Mouse (Mus musculus) liver, adult 2 months (tissue): ENCODE data around the gene Csrnp2. TPM values are rescaled to one million over a fixed set of nuclear protein-coding genes. Genes with fewer than 3 reads are reported as not detected.

Source experiments
- DNase-seq: peaks from one replicate; pipeline ENCODE4 v3.0.0-alpha.2; 2011; ENCODE audit warnings: low read depth, low spot score; ENCODE audit errors: extremely low read depth
- H3K27ac ChIP-seq: fragments of 200-500 bp; replicated peaks from 2 replicates; pipeline ENCODE4 v1.5.1; 2012; ENCODE audit warnings: low read depth, mild to moderate bottlenecking, control low read depth, inconsistent platforms, low read length; ENCODE audit not compliant: insufficient read depth
- H3K27me3 ChIP-seq: fragments of 200-500 bp; 2 replicates; pipeline ENCODE4 v1.6.1; 2012; ENCODE audit warnings: mild to moderate bottlenecking, moderate library complexity, low read length, inconsistent platforms; ENCODE audit not compliant: control insufficient read depth, insufficient read depth
- H3K36me3 ChIP-seq: fragments of 200-500 bp; 2 replicates; pipeline ENCODE4 v1.6.1; 2012; ENCODE audit warnings: low read length, inconsistent platforms; ENCODE audit not compliant: control insufficient read depth, insufficient read depth
- H3K4me1 ChIP-seq: fragments of 200-500 bp; 2 replicates; pipeline ENCODE4 v1.6.1; 2011; ENCODE audit warnings: low read length; ENCODE audit not compliant: control insufficient read depth, insufficient read depth
- H3K4me3 ChIP-seq: fragments of 200-500 bp; 2 replicates; pipeline ENCODE4 v1.5.1; 2011; ENCODE audit warnings: low read depth, mild to moderate bottlenecking, control low read depth, low read length, moderate library complexity; ENCODE audit not compliant: insufficient read depth
- H3K79me2 ChIP-seq: fragments of 200-500 bp; 2 replicates; pipeline ENCODE4 v1.6.1; 2012; ENCODE audit warnings: inconsistent platforms, mild to moderate bottlenecking, low read length, moderate library complexity; ENCODE audit not compliant: control insufficient read depth, insufficient read depth
- H3K9ac ChIP-seq: fragments of 200-500 bp; 2 replicates; pipeline ENCODE4 v1.6.1; 2012; ENCODE audit warnings: low read depth, mild to moderate bottlenecking, control low read depth, inconsistent platforms, low read length
- CTCF ChIP-seq: fragments of 200-500 bp; IDR thresholded peaks from 2 replicates; pipeline ENCODE4 v1.5.1; 2011; ENCODE audit warnings: low read depth, low read length, control low read depth
- POLR2A ChIP-seq: fragments of 200-500 bp; IDR thresholded peaks from 2 replicates; pipeline ENCODE4 v1.6.1; 2011; ENCODE audit warnings: low read length, control low read depth; ENCODE audit not compliant: insufficient read depth; ENCODE audit errors: extremely low read depth
- WGBS: fragments of 180-500 bp; shearing (Covaris S2); methylation state at CpG from one replicate; pipeline ENCODE4 v1.1.7; 2018; 5-methylcytosine and 5-hydroxymethylcytosine counted together
- polyA plus RNA-seq: library from polyadenylated mRNA; depleted of rRNA; stranded (reverse); fragments of >200 nt; gene quantifications from 2 replicates; pipeline ENCODE4 v1.2.3, GENCODE M21; 2012
- total RNA-seq: library from RNA; depleted of rRNA; stranded (reverse); fragments of >200 nt; gene quantifications from 2 replicates; pipeline ENCODE4 v1.2.3, GENCODE M21; 2014

Gene Csrnp2
- total and polyA plus RNA-seq, 2 experiments = 0.92 to 1.1 TPM

DNA sequence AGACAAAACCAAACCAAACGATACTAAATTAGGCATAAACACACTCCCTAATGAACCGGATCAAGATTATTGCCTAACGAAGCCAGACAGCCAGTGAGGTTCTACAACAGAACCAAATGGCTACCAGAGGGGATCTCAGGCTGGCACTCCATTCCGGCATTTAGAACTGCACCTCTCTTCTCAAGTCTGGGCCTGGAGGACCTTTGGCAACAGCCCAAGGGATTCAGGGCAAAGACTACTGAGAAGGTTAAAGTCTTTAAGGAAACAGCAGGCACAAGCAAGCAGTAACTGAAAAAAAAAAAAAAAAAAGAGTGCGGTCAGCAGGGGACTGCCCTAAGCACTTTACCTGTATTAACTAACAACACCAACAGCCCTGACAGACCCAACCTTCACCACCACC, 33.2 kb downstream of the Csrnp2 start:
- no peak for DNase-seq
- no peak overlapping the region for H3K27ac ChIP-seq
- H3K79me2 ChIP-seq = no peaks in the 10 kb centered on the region
- H3K4me1 ChIP-seq = peaks cover 7% of the 10 kb centered on the region; the same call in 1 of the 2 replicates
- no peaks in the 10 kb centered on the region for H3K27me3 ChIP-seq
- WGBS = 82% methylated on average over 5 of the region's 5 CpGs
- no peak overlapping the region for H3K4me3 ChIP-seq
- no peaks in the 10 kb centered on the region for H3K36me3 ChIP-seq
- no peak for TF ChIP-seq POLR2A
- no peak for TF ChIP-seq CTCF
- H3K9ac ChIP-seq = no peak overlapping the region

- no peaks in the 10 kb centered on the region for H3K79me2 ChIP-seq
- DNase-seq = peak; percentile 16
- no peak overlapping the region for H3K4me3 ChIP-seq
- H3K4me1 ChIP-seq = peaks cover 11% of the 10 kb centered on the region
- no peak overlapping the region for H3K9ac ChIP-seq
- H3K27me3 ChIP-seq = no peaks in the 10 kb centered on the region
- no peaks in the 10 kb centered on the region for H3K36me3 ChIP-seq
- TF ChIP-seq POLR2A (no peak), CTCF (no peak)
- 75% methylated on average over 9 of the region's 9 CpGs for WGBS
- no peak overlapping the region for H3K27ac ChIP-seq
These were observed 33.6 kb downstream of the Csrnp2 start for GRCm38 (mm10) chr15:100461646-100462045.

DNA sequence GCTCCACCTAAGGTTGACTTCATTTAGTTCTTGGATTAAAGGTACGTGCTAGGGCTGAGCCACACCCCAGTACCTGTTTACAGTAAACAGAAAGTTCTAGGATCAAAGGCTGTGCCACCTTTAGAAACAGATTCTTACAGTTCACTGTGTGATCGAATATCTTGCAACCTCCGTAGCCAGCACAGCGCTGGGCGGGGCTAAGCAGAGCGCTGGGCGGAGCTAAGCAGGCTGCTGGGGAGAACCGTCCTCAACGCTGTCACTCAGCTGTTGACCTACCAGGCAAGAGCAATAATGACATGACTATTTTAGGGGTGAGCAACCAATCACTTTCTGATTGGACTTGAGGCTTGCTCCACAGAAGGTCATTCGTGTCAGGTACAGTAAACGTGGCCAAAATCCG, 34.3 kb downstream of the Csrnp2 start:
- peak; percentile 84 for DNase-seq
- Histone ChIP-seq H3K4me1 (peaks cover 13% of the 10 kb centered on the region), H3K4me3 (no peak overlapping the region), H3K9ac (no peak overlapping the region), H3K79me2 (no peaks in the 10 kb centered on the region), H3K27ac (peak overlapping the region; percentile 22), H3K27me3 (no peaks in the 10 kb centered on the region), H3K36me3 (no peaks in the 10 kb centered on the region)
- TF ChIP-seq POLR2A (no peak), CTCF (no peak)
- WGBS = 3% methylated on average over 12 of the region's 12 CpGs

DNA sequence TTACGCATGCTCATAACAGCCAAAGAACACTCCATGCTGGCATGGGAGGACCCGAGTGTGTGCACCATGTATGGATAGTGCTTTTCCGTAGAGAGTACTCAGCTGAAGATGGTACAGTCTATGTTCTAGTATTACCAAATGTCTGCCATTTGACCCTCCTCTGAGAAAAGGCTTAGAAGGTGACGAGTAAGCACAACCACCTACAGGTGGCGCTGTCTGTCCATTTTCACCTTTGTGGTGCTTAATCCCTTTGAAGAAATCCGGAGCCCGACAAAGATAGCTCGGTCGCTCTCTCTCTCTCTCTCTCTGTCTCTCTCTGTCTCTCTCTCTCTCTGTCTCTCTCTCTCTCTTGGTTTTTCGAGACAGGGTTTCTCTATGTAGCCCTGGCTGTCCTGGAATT, 37.2 kb downstream of the Csrnp2 start:
- peak; percentile 75 for DNase-seq

DNA sequence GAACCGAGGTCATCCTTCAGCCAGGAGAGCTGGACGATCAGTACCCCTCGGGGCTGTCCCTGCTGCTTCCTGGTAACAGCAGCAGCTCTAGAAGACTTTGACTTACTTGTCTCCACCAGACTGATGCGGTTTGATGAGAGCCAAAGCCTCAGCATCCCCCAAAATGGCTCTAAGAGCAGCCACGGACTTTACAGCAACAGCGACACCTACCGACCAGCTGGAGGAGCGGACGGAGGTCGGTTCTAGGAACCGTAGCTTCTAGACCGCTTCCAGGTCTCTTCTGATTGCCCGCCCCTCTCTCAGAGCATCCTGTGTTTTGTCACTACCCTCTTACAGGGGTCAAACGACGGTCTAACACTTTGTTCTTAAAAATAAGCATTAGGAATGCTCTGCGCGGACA, 37.9 kb downstream of the Csrnp2 start:
- Histone ChIP-seq H3K79me2 (no peaks in the 10 kb centered on the region), H3K36me3 (no peaks in the 10 kb centered on the region), H3K9ac (no peak overlapping the region), H3K27ac (no peak overlapping the region), H3K4me3 (no peak overlapping the region), H3K27me3 (no peaks in the 10 kb centered on the region), H3K4me1 (peaks cover 10% of the 10 kb centered on the region)
- TF ChIP-seq POLR2A (no peak), CTCF (peak; percentile 99)
- WGBS = 4% methylated on average over 17 of the region's 17 CpGs
- peak; percentile 68 for DNase-seq

More for the DNA sequence above, 37.2 kb downstream of the Csrnp2 start:
- TF ChIP-seq CTCF (peak; percentile 43), POLR2A (no peak)
- Histone ChIP-seq H3K9ac (no peak overlapping the region), H3K79me2 (no peaks in the 10 kb centered on the region), H3K27me3 (no peaks in the 10 kb centered on the region), H3K27ac (no peak overlapping the region), H3K4me1 (peaks cover 10% of the 10 kb centered on the region), H3K36me3 (no peaks in the 10 kb centered on the region), H3K4me3 (no peak overlapping the region)
- 28% methylated on average over 10 of the region's 10 CpGs for WGBS

GRCm38 (mm10) chr15:100456356-100456991, 38.8 kb downstream of the Csrnp2 start:
- 28% methylated on average over 7 of the region's 7 CpGs for WGBS

More at GRCm38 (mm10) chr15:100456356-100456991, 38.8 kb downstream of the Csrnp2 start:
- Histone ChIP-seq H3K27ac (peak overlapping the region; percentile 42; the same call in 1 of the 2 replicates), H3K27me3 (no peaks in the 10 kb centered on the region), H3K4me3 (no peak overlapping the region), H3K79me2 (no peaks in the 10 kb centered on the region), H3K9ac (no peak overlapping the region), H3K36me3 (no peaks in the 10 kb centered on the region), H3K4me1 (peaks cover 10% of the 10 kb centered on the region)
- DNase-seq = peak; percentile 72
- TF ChIP-seq CTCF = no peak
- TF ChIP-seq POLR2A = no peak
